Mouse (Mus musculus): ENCODE data around the gene Ccl28. TPM values are rescaled to one million over a fixed set of nuclear protein-coding genes. Genes with fewer than 3 reads are reported as not detected.
"Not testable (repeated sequence)": the region's sequence is repeated elsewhere in the genome, so short reads cannot be mapped to it uniquely, and the experiment has no call there.

The Ccl28 gene
- total RNA-seq, 2 experiments from 2014 or later: not detected

GRCm38 (mm10) chr13:119644769-119645168 is 21.1 kb downstream of the Ccl28 start:
- no peak for DNase-seq
- intact Hi-C loops (cut with DNase I): loop anchor here (5.0 kb wide), 1 partner anchor 78 kb away; no protein-coding TSS in a partner anchor

- no peak for DNase-seq
- intact Hi-C loops (cut with DNase I): no loop called here
Measured at GRCm38 (mm10) chr13:119646511-119646910, 22.9 kb downstream of the Ccl28 start.

GRCm38 (mm10) chr13:119648891-119649698 is 25.5 kb downstream of the Ccl28 start:
- intact Hi-C loops (cut with DNase I): no loop called here
- DNase-seq: no peak

GRCm38 (mm10) chr13:119649699-119650046 is 26.1 kb downstream of the Ccl28 start:
- no peak for DNase-seq
- intact Hi-C loops (cut with DNase I): no loop called here

- intact Hi-C loops (cut with DNase I): no loop called here
- DNase-seq: no peak
Measured at GRCm38 (mm10) chr13:119654734-119655133, 31.1 kb downstream of the Ccl28 start.

GRCm38 (mm10) chr13:119656246-119656645 is 32.6 kb downstream of the Ccl28 start:
- intact Hi-C loops (cut with DNase I): no loop called here
- no peak for DNase-seq

GRCm38 (mm10) chr13:119656846-119657416 is 33.3 kb downstream of the Ccl28 start:
- intact Hi-C loops (cut with DNase I): no loop called here
- DNase-seq: no peak

- intact Hi-C loops (cut with DNase I): not testable (repeated sequence)
- peak in 1 of 2 experiments; percentile 7 for DNase-seq
Measured at GRCm38 (mm10) chr13:119661420-119661819, 37.8 kb downstream of the Ccl28 start.

GRCm38 (mm10) chr13:119678794-119679193 is 55.2 kb downstream of the Ccl28 start:
- intact Hi-C loops (cut with DNase I): no loop called here
- DNase-seq: no peak

- DNase-seq: no peak
- intact Hi-C loops (cut with DNase I): no loop called here
Measured at GRCm38 (mm10) chr13:119679721-119680120, 56.1 kb downstream of the Ccl28 start.

- intact Hi-C loops (cut with DNase I): no loop called here
- DNase-seq: no peak
Measured at GRCm38 (mm10) chr13:119681161-119681560, 57.5 kb downstream of the Ccl28 start.

- no peak for DNase-seq
- intact Hi-C loops (cut with DNase I): no loop called here
Measured at GRCm38 (mm10) chr13:119684416-119685177, 61.0 kb downstream of the Ccl28 start.

GRCm38 (mm10) chr13:119689709-119690038 is 66.1 kb downstream of the Ccl28 start:
- no peak for DNase-seq
- intact Hi-C loops (cut with DNase I): loop anchor here (2.0 kb wide), 1 partner anchor 101 kb away; the partner anchor contains the start of gene Zfp131

GRCm38 (mm10) chr13:119690039-119690728 is 66.6 kb downstream of the Ccl28 start, which contains the start of gene Hmgcs1:
Hmgcs1 (plus strand) TSS chr13:119690379.
- DNase-seq: peak; percentile 95 to 96
- intact Hi-C loops (cut with DNase I): loop anchor here (2.0 kb wide), 1 partner anchor 101 kb away; the partner anchor contains the start of gene Zfp131

- no peak for DNase-seq
- intact Hi-C loops (cut with DNase I): loop anchor here (2.0 kb wide), 1 partner anchor 100 kb away; the partner anchor contains the start of gene Zfp131
Measured at GRCm38 (mm10) chr13:119690876-119691620, 67.4 kb downstream of the Ccl28 start.

- intact Hi-C loops (cut with DNase I): loop anchor here (2.0 kb wide), 1 partner anchor 99 kb away; the partner anchor contains the start of gene Zfp131
- DNase-seq: not testable (repeated sequence)
Measured at GRCm38 (mm10) chr13:119691958-119692357, 68.3 kb downstream of the Ccl28 start.

GRCm38 (mm10) chr13:119695676-119696075 is 72.1 kb downstream of the Ccl28 start:
- intact Hi-C loops (cut with DNase I): no loop called here
- DNase-seq: no peak

- intact Hi-C loops (cut with DNase I): no loop called here
- DNase-seq: no peak
Measured at GRCm38 (mm10) chr13:119696496-119696895, 72.9 kb downstream of the Ccl28 start.

GRCm38 (mm10) chr13:119698436-119698835 is 74.8 kb downstream of the Ccl28 start:
- intact Hi-C loops (cut with DNase I): no loop called here
- no peak for DNase-seq

Measured in heart, postnatal 36 days (tissue).